Mouse (Mus musculus) MEL (cell line): Measurements from ENCODE around the gene Col4a6.

ENCODE experiments used
- CHD1 ChIP-seq: IDR thresholded peaks from 2 replicates; pipeline ENCODE4 v1.6.1; 2012; ENCODE audit warnings: low read depth, mild to moderate bottlenecking, inconsistent platforms, low read length, improper control_type of control experiment
- CTCF ChIP-seq, 3 experiments: IDR thresholded peaks in 2 of 3; conservative IDR thresholded peaks in 1 of 3; 2 replicates each; pipeline ENCODE4 v1.5.1; 2011 to 2012; ENCODE audit warnings: low read length in 3 of 3, low read depth in 2 of 3, mild to moderate bottlenecking in 2 of 3, improper control_type of control experiment in 1 of 3, inconsistent platforms in 1 of 3, mixed read lengths in 1 of 3, moderate library complexity in 1 of 3; ENCODE audit not compliant: control insufficient read depth in 1 of 3, insufficient read depth in 1 of 3, poor library complexity in 1 of 3, severe bottlenecking in 1 of 3
- EP300 ChIP-seq, 2 experiments: IDR thresholded peaks; 2 replicates each; pipeline ENCODE4 v1.6.1; 2011; ENCODE audit warnings: improper control_type of control experiment in 2 of 2, low read length in 2 of 2, low read depth in 1 of 2, mild to moderate bottlenecking in 1 of 2
- ETS1 ChIP-seq: IDR thresholded peaks from 2 replicates; pipeline ENCODE4 v1.6.1; 2012; ENCODE audit warnings: low read depth, mild to moderate bottlenecking, inconsistent platforms, low read length, improper control_type of control experiment, moderate library complexity
- GATA1 ChIP-seq: IDR thresholded peaks from 2 replicates; pipeline ENCODE4 v1.6.1; 2011; ENCODE audit warnings: low read depth, low read length, improper control_type of control experiment
- HCFC1 ChIP-seq: IDR thresholded peaks from 2 replicates; pipeline ENCODE4 v1.6.1; 2012; ENCODE audit warnings: low read depth, mild to moderate bottlenecking, inconsistent platforms, low read length, improper control_type of control experiment, moderate library complexity
- POLR2A ChIP-seq, 2 experiments: IDR thresholded peaks; 2 replicates each; pipeline ENCODE4 v1.6.1; 2011 to 2012; ENCODE audit warnings: low read length in 2 of 2, mild to moderate bottlenecking in 2 of 2, control low read depth in 1 of 2, improper control_type of control experiment in 1 of 2, low read depth in 1 of 2, moderate library complexity in 1 of 2; ENCODE audit not compliant: control insufficient read depth in 1 of 2, insufficient read depth in 1 of 2, poor library complexity in 1 of 2
- TAL1 ChIP-seq: IDR thresholded peaks from 2 replicates; pipeline ENCODE4 v1.6.1; 2012; ENCODE audit warnings: mild to moderate bottlenecking, inconsistent platforms, low read length, moderate library complexity, mixed read lengths
- UBTF ChIP-seq: IDR thresholded peaks from 2 replicates; pipeline ENCODE4 v1.6.1; 2012; ENCODE audit warnings: low read depth, mild to moderate bottlenecking, inconsistent platforms, low read length, improper control_type of control experiment, moderate library complexity, borderline replicate concordance; ENCODE audit not compliant: insufficient read depth
- USF2 ChIP-seq, 2 experiments: IDR thresholded peaks; 2 replicates each; pipeline ENCODE4 v1.6.1; 2011 to 2012; ENCODE audit warnings: improper control_type of control experiment in 2 of 2, low read length in 2 of 2, borderline replicate concordance in 1 of 2, inconsistent platforms in 1 of 2, low read depth in 1 of 2, mild to moderate bottlenecking in 1 of 2; ENCODE audit not compliant: insufficient read depth in 1 of 2
- ZNF384 ChIP-seq: IDR thresholded peaks from 2 replicates; pipeline ENCODE4 v1.6.1; 2012; ENCODE audit warnings: low read depth, mild to moderate bottlenecking, inconsistent platforms, low read length, improper control_type of control experiment

DNA sequence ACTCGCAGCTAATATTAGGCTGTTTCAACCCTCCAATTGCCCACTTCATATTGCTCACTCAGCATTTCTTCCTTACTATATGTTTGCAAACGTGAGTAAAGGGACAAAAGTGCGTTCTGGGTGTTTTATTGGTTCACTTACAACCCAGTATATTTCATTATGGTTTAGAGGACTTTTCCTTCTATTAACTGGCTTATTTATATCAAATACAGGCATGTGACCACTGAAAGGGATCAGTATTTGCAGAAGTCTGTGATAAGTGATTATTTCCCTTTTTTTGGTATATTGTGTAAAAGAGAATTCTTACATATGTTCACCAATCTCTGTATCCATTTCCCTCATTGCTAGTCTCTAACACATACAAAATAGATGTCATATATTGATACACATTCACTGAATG, 313.5 kb downstream of the Col4a6 start:
- no peak for TF ChIP-seq GATA1
- no peak for TF ChIP-seq HCFC1
- no peak for TF ChIP-seq TAL1
- TF ChIP-seq POLR2A (IDR thresholded peaks at IDR 0.05; ENCODE audit: control insufficient read depth in 1 of 2, insufficient read depth in 1 of 2, low read depth in 1 of 2, low read length in 2 of 2, poor library complexity in 1 of 2), result no peak
- no peak for TF ChIP-seq CTCF (IDR thresholded peaks at IDR 0.05 in 2 of 3, conservative IDR thresholded peaks at IDR 0.05 in 1 of 3; ENCODE audit: control insufficient read depth in 1 of 3, insufficient read depth in 1 of 3, low read depth in 2 of 3, low read length in 3 of 3, poor library complexity in 1 of 3, severe bottlenecking in 1 of 3)
- no peak for TF ChIP-seq UBTF
- TF ChIP-seq ZNF384, result no peak
- no peak for TF ChIP-seq CHD1
- TF ChIP-seq EP300 (IDR thresholded peaks at IDR 0.05; ENCODE audit: low read depth in 1 of 2, low read length in 2 of 2), result no peak; a peak in 1 of 4 replicates
- no peak for TF ChIP-seq ETS1
- TF ChIP-seq USF2 (IDR thresholded peaks at IDR 0.05; ENCODE audit: borderline replicate concordance in 1 of 2, insufficient read depth in 1 of 2, low read depth in 1 of 2, low read length in 2 of 2), result no peak
